Mouse (Mus musculus) gastrocnemius, adult 18-20 months (tissue): ENCODE results near the gene Fgfr2. TPM values are rescaled to one million over a fixed set of nuclear protein-coding genes. Genes with fewer than 3 reads are reported as not detected.

Experiments used
- DNase-seq: peaks from one replicate; pipeline ENCODE4 v3.0.0; 2021; ENCODE audit warnings: low spot score
- total RNA-seq, 2 experiments: library from RNA; stranded (reverse); gene quantifications; 2 replicates each; pipeline ENCODE4 v1.2.3; 2021

Gene Fgfr2
- total RNA-seq, 2 experiments from 2014 or later = 0.43 to 0.88 TPM

GRCm38 (mm10) chr7:130324716-130325401 lies 2798.3 kb downstream of the Fgfr2 start:
- no peak for DNase-seq

- DNase-seq = no peak
Measured at GRCm38 (mm10) chr7:130323766-130324165, 2799.4 kb downstream of the Fgfr2 start.

GRCm38 (mm10) chr7:130319799-130320556 lies 2803.2 kb downstream of the Fgfr2 start:
- peak; percentile 24 for DNase-seq

- DNase-seq = no peak
Measured at GRCm38 (mm10) chr7:130316294-130316693, 2806.9 kb downstream of the Fgfr2 start.

GRCm38 (mm10) chr7:130315221-130315620 lies 2807.9 kb downstream of the Fgfr2 start:
- DNase-seq = no peak

GRCm38 (mm10) chr7:130314658-130315057 lies 2808.5 kb downstream of the Fgfr2 start:
- no peak for DNase-seq

- DNase-seq = no peak
Measured at GRCm38 (mm10) chr7:130311362-130311761, 2811.8 kb downstream of the Fgfr2 start.

- no peak for DNase-seq
Measured at GRCm38 (mm10) chr7:130309180-130309579, 2814.0 kb downstream of the Fgfr2 start.

GRCm38 (mm10) chr7:130307036-130307435 lies 2816.1 kb downstream of the Fgfr2 start:
- DNase-seq = no peak

- no peak for DNase-seq
Measured at GRCm38 (mm10) chr7:130304642-130305041, 2818.5 kb downstream of the Fgfr2 start.

GRCm38 (mm10) chr7:130303464-130303863 lies 2819.7 kb downstream of the Fgfr2 start:
- DNase-seq = no peak

- DNase-seq = no peak
Measured at GRCm38 (mm10) chr7:130300606-130301005, 2822.5 kb downstream of the Fgfr2 start.

- no peak for DNase-seq
Measured at GRCm38 (mm10) chr7:130298926-130299594, 2824.1 kb downstream of the Fgfr2 start.

GRCm38 (mm10) chr7:130291179-130291578 lies 2832.0 kb downstream of the Fgfr2 start:
- no peak for DNase-seq

GRCm38 (mm10) chr7:130289428-130289790 lies 2833.7 kb downstream of the Fgfr2 start:
- DNase-seq = no peak

- DNase-seq = peak; percentile 13
Measured at GRCm38 (mm10) chr7:130288719-130289427, 2834.3 kb downstream of the Fgfr2 start.

GRCm38 (mm10) chr7:130288248-130288647 lies 2834.9 kb downstream of the Fgfr2 start:
- no peak for DNase-seq

GRCm38 (mm10) chr7:130278738-130279705 lies 2844.1 kb downstream of the Fgfr2 start:
- no peak for DNase-seq

GRCm38 (mm10) chr7:130278000-130278737 lies 2845.0 kb downstream of the Fgfr2 start:
- no peak for DNase-seq

GRCm38 (mm10) chr7:130273265-130273664 lies 2849.9 kb downstream of the Fgfr2 start:
- peak; percentile 61 for DNase-seq
